Mouse (Mus musculus) lung, postnatal 25 days (tissue): ENCODE measurements at regions not wholly inside any gene's neighbourhood (a gene's known extent, or its start where the extent isn't known, plus 50 kb on each side); places are given as distances from the start of the nearest gene placed in this dataset.

Experiments used
- DNase-seq: peaks from one replicate; pipeline ENCODE4 v3.0.0; 2022; ENCODE audit warnings: low spot score

DNA sequence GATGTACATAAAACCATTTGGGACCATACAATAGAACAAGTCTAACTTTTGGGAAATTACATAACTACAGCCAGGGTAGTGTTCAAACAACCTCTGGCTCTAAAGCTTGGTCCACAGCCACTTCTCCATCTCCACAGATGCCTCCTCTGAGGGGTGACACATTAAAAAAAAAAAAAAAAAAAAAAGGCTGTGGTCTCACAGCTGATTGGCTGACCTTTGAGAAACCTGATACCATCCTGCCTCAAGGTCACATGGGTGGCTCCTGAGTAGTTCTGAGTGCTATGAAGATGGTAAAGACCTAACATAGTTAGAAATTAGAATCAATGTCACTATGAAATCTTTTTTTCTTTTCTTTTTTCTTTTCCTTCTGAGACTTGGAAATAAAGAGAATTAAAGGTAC, 102.4 kb downstream of the Tmem182 start:
- DNase-seq: no peak

DNA sequence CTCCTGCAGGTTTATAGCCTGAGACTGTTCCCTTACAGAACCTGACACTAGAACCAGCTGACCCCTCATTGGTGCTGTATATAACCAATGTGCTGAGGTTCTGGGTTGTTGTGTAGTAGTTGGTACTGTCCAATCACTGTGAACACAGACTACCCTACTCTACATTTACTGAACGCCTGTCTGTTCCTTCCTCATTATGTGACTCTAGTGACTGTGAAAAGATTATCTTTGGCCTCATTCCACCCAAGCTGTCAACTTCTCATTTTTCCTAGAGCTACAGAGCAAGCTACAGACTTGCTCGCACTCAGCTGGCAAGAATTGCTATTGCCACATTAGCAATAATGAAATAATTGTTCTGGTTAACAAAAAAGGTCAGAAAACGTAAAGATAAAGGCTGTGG, 108.2 kb downstream of the Tmem182 start:
- no peak for DNase-seq

DNA sequence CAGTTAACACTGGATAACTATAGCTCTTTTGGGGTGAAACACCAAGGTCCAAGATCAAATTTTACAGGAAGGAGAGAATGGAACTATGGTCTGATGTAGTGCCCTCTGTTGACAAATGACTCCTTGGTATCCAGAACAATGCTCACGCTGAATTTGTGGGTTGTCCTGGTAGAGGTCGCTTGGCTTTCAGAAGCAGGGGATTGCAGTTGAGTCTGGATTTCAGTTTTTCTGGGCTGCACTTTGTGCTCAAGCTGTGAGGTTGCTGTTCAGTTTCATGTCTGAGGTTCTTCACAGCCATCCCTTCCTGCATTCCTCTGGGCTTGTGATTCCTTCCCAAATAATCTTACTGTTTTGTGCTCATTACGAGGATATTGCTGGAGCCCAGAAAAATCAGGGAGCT, 118.9 kb downstream of the Tmem182 start:
- DNase-seq: no peak

DNA sequence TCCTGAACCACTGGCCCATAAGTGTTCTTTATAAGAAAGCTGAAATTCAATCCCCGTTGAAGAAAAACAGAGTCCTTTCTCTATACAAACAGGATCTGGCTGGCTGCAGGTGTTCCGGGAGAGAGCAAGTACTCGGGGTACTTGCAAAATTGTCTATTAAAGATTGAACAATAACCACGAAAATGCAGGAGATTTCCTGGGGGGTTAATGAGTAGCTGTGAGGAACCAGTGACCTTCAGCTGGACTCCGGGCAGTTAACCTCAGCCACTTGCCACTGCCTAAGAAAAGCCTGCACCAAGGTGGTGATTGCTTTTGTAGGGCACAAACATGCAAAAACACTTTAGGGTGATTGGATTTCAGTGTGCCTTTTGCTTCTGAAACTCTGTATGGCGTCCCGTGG, 119.4 kb downstream of the Tmem182 start:
- no peak for DNase-seq

DNA sequence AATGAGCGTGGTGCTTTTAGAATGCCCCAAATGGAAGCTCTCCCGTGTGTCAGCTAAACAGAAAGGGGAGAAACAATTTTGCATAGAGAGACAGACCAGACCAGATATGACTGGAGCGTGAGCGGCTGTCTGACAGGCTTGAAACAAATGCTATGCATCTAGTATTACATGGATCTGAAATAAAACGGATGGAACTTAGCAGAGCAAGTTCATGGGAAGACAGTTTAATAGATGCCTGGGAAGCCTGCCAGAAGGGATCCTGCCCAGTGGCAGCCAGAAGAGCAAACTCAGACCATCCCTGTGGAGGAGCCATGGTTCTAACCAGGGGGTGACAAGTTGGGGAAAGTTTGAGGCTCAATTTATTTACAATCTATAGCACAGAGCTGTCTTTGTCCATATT, 126.0 kb downstream of the Tmem182 start:
- DNase-seq: no peak

DNA sequence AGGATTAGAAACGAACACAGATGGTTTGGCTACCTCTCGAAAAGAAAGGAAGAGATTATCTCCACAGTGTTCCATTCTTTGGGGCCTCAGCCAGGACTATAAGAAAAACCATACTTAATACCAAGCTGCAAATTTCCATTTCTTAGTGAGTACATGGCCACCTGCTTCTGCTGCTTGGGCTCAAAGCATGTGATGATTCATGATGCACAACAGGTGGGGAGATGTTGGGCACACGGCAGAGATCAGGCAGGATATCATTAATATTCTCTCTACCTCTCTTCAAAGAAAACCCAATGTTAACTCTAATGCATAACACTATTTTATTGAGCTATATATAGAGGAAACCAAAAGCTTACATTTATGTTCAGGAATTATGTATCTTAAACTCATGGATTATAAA, 131.3 kb downstream of the Tmem182 start:
- DNase-seq: no peak

DNA sequence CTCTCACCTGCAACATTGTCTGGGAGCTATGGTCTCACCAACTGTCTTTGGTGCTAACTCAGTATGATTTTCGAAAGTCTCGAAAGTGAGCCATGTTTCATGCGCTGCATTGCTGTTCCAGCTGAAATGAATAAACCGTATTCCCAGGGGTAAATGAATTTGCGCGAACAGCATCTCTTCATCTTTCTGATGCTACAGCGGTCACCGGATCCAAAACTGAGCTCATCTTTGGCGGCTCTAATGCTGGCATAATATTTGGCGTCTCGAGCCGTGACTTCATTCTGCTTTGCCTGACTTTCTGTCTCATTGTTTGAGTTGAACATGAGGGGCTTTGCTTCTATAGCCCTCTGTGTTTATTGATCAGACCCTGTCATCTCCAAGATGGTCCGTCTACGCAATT, 137.3 kb downstream of the Tmem182 start:
- no peak for DNase-seq

DNA sequence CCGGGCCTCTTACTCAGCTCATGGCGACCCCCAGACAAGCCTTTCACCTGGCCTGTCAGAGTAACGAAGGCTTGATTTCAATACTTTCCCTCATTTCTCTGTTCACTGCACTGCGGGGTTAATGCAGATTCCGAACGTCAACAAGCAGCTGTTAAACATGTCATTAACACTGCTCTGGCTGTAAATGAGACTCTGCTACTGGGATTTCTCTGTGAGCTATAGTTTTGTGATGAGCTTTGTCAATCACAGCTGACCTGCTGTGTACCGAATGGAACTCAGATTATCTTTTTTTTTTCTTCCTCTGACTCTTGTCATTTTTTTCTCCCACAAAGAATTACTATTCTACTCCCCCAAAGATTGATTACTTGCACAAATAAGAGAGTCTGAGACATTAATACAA, 137.8 kb downstream of the Tmem182 start:
- DNase-seq: no peak

DNA sequence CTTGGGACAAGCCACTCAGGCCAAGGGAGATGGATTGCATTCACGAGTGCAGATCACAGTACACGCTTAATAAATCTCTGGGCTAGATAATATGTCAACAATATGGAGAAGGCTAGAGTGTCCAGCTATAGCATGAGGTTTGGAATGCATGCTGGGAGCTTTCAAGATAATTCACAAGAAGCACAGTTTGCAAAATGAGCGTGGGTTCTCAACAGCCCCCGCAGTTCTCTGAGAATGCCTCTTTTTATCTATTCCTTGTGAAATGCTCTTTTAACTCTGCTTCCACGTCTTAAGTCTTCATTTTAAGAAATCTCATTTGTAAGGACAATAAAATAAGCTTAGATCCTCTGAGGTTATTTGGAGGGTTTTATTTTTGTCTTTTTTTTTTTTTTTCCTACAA, 145.2 kb downstream of the Tmem182 start:
- no peak for DNase-seq

DNA sequence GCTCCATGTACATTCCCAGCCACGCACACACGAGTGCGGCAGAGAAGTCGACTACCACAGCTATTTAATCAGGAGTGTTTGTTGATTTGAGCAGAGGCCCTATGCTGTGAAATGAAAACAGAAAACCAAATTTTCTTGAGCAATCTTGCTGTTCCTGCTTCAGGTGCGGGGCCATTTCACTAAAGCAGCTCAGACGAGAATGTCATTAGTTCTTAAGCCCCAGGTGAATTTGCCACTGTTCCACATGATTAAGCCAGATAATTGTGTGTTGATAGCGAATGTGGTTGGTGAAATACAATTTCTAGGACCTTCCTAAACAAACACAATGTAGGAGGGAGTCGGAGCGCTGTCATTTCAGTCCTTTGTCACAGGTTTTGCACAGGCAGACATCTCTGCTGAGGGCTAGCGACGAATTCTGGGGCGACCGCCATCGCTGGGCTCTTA, 149.3 kb downstream of the Tmem182 start:
- no peak for DNase-seq

DNA sequence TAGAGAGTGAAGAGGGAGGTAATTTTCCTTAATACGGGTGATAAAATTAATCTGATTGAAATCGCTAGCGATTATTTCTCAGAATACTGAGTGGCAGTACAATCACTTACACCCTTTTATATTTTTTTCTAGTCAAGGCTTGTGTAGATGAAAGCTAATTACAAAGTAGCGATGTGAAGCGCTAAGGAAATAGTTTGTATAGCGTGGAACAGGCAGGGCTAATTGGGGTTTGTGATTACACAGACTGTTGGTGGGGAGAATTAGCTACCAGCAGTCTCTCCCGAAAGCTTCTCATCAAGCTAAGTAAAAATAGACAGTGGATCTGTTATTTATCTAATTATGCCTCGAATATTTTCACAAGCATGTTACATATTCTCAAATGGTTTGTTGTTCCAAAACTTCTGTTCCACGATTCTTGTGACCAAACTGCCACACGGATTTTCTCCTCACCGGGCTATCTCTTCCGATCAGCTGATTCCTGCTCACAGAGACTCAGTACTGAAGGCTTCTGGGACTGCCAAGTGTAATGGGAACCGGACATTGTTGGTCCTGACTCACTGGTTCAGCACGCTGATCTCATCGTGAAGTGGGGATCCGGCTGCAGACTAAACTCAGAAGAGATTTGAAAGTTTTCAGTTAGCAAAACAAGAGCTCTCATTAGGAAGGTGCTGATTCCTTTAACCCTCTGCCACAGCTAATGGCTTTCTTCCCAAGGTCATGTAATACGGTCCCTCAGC, 162.5 kb downstream of the Tmem182 start:
- DNase-seq: no peak

DNA sequence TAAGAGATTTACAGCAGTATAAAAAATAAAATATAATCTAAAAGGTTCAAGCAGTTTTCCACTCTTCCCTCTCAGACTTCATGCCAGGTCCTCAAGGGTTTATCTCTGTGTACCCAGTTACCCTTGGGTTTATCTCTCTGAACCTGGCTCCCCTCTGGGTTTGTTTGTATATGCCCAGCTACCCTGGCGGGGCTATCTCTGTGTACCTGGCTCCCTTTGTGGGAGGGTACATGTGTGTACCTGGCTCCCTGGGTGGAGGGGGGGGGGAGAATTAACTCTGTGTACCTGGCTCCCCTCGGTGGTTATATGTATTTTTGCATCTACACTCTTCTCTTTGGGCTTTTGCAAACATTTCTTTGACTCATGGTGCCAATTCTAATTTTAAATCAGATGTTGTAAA, 178.4 kb downstream of the Tmem182 start:
- no peak for DNase-seq

DNA sequence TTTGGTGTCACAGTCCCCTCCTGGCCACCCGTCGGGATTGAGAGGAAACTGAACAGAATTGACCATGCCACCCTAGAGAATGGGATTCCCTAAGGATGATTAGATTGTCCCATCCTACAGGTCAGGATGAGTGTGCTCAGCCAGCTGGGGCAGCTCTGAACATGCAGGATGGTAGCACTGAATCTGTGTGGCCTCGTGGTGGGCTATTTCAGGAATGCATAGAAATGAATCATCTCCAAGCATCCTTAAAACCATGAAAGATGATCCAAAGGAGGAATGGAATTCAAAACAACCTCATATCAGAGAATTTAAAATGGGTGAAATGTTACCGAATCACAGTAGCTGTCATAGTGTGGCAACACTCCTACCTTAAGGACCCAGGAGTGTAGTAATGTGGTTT, 187.9 kb downstream of the Tmem182 start:
- no peak for DNase-seq

DNA sequence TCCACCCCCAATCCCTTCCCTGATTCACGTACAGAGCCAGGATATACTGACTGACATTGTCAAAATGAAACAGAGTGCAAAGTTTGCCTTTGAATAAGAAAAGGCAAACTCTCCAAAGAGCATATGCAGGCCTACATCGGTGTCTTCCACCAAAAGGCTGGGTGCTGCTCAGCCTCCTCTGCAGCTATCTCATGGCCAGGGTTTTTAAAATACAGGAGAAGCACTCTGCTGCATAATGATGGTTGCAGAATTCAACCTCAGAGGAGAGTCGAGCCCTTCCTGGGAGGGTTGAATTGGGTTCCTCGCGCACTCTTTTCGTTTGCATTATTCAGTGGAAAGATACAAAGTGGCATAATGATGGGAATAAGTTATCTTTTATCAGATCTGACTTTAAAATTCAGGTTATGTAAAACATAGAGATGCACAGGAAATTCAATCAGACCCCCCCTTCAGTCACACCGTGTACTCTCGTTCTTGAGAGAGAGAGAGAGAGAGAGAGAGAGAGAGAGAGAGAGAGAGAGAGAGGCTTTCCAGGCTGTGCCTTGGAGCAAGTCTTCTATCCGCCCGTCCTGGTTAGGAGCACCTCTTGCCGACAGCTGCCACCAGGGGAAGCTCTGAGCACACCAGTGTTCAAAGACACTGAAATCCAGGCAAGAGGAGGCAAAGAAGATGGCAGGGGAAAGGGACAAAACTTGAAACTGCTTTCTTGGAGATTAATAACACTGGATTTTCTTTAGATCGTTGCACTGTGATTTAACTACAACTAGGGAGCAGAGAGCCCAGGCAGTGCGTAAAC, 196.0 kb downstream of the Tmem182 start:
- DNase-seq: no peak

DNA sequence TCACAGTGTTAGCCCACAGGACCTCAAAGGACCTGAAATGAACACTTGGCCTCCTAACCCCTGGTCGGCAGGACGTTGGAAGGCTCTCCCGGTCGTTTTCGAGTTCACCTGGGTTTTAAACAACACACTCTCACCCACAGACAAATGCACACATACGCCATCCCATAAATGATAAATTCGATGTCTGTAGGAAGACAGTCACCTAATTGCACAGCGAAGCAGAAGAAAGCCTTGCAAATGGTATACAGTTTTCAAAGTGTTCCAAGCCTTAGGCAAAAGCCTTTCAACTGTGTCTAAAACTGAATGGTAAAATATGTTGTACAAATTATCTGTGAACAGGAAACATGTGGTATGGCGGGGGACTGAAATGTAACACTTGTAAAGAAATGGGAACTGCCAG, 196.6 kb downstream of the Tmem182 start:
- no peak for DNase-seq

DNA sequence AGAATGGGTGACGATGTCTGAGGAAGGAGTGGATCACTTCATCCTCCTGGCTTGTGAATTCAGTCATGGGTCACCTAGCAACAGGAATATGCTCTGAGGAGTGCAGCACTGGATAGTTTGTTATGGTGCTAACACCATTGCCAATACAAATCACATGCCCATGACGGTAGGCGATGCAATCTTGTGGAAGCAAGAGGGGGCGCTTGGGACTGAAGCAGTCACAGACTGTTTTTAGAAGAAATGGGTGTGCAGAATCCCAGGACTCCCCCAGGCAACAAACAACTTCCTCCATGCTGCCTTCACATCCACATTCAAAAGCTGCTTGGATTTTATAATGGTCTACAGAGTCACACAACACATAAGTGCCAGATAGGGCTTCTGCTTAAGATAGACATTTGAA, 221.5 kb downstream of the Tmem182 start:
- DNase-seq: no peak

DNA sequence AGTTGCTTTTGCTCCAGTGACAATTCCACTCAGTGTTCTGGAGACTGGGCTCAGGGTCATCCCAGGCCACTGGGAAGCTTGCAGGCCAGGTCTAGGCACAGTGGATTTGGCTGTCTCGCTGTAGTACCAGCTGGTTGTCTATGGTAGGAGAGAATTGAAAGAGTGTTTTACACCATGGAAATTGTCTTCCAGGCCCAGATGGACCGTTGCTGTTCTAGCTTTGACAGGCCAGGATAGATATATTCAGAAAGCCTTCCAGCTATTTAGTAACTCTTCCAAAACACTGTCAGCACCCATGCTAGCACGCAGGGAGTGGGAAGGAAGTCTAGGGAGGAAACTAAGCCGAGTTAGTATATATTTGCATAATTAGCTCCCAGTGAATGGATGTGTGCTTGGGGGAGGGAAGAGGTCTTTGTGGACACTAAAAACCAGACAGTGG, 222.2 kb downstream of the Tmem182 start:
- DNase-seq: peak; percentile 8

DNA sequence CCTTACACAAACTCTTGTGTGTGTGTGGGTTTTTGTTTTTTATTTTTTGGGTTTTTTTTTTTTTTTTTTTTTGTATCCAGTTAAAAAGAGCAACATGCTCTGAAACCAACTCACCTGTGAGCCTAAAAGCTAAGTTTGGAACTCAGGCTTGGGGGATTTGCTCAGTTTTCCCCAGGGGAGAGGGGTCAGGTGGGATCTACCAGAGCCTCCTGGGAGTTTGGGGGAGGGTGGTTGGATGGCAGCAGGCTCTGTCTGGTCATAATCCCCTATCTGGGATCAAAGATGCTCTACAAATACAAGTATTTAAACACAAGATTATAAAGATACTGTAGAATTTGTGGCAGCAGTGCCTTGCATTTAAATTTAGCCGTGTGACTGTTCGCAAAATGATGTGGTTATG, 222.6 kb downstream of the Tmem182 start:
- no peak for DNase-seq

DNA sequence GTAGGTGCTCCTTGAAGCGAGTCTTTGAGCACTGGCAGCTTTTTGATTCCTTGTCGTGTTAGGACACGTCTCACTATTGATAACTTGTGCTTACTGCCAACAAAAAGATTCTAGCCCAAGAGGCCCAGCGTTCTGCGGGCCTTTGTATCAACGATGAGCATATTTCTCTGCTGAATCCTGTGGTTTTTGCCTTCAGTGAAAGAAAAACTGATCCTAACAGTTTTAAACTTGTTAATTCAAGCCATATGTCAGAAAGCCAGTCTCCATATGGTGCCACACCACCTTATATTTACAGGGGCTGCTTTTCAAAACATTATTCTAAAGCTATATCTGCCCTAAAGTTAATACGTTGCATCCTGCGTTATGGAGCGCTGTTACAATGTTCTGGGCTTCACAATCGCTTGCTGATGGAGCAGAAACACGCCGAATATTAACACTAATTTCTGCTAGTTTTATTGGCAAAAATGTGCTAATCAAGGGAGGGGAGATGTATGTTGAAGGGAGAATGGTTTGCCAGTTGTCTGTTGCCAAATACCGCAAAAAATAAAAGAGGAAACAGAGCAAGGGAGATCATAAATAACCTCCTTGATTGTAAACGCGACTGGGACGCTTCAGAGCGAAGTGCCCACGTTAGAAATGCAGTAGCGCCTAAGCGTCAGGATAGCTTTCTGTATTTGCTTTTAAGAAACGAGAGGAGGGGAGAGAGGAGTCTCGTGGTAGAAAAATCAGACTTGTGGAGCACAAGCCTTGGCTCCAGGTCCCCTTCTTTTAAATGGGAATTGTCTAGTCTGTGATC, 229.9 kb downstream of the Tmem182 start:
- no peak for DNase-seq

DNA sequence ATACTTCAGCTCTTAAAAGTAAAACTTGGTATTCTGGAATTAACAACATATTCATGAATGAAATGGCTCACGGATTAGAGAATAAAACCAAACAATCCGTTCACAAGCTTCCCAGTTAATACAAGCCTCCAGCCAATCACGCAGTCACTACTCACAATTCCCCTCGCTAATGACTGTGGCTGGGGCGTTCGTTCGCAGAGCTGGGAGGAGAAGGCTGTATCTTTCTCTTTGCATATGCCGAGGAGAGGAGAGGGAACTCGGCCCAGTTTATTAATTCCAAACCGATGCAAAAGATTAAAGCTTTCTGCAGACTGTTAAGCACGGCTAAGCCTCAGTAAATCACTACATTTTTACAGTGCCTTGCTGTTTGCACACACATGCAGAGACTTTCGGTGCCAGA, 231.5 kb downstream of the Tmem182 start:
- no peak for DNase-seq

DNA sequence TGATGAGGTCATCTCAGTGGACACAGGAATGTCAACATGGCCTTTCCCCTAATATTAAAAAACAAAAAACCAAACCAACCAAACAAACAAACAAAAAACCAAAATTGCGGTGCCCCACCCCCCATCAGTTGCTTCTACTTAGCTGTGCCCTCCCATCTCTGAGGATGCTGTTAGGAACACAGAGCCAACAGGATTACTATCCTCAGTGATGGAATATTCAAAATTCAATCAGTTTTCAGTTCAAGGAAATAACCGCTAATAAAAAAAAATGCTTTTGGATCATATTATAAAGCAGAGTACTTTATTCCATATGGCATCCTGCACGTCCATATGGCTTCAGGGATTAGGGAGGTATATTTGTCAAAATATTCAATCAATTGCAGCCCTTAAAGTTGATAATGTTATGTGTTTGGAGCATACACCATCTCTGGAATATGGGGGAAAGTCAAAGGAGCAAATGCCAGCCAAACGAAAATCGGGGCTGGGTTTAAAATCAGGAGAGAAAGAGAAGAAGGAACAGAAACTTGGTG, 249.1 kb downstream of the Tmem182 start:
- DNase-seq: no peak

DNA sequence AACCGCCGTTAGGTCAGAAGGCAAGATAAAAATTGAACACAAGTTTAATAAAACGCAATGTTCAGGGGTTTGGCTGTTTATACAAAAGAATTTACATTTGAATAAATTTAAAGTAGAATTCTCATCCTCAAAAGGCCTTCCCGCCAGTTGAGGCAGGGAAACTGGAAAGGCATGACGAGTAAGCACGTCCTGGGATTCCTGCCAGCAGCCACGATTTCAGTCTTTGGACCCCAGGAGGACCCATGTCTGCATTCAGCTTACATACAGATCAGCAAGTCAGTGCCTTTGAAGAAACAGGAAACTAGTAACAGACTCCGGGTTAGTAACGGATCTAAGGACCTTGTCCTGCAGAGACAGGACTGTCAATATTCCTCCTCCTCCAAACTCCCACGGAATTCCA, 250.4 kb downstream of the Tmem182 start:
- DNase-seq: no peak

DNA sequence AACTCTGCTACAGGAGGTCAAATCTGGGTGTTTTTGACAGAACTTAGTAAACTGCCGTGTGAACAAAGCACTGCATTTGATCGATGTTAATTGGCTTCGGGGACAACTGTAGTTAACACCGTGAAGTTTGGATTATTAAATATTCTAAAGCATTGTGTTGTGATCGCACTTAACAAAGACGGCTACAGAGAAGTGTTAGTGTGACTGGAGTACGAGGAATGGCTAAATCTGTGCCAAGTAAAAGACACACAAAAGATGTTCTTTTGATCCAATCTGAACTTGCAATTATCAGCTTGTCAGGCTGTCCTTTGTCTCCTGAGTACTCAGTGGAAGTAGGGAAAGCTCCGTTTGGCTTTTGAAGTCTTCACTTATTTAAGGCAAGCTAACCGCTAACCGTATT, 259.7 kb downstream of the Tmem182 start:
- DNase-seq: no peak
